Mouse (Mus musculus) forebrain, embryonic 15.5 days (tissue): ENCODE measurements around the gene Palm. TPM values are rescaled to one million over a fixed set of nuclear protein-coding genes. Genes with fewer than 3 reads are reported as not detected.
A peak's percentile ranks its signal among the peaks of the same experiment; 100 is the strongest.

ENCODE experiments used
- ATAC-seq: fragments of 200-750 bp; cut with Nextera tagmentation; replicated peaks from 2 replicates; pipeline ENCODE4 v1.8.0; 2017; ENCODE audit warnings: mild to moderate bottlenecking, moderate TSS enrichment, moderate library complexity
- H3K27ac ChIP-seq: fragments of 300-500 bp; sonication (generic); replicated peaks from 2 replicates; pipeline ENCODE4 v1.5.1; 2015; ENCODE audit warnings: mild to moderate bottlenecking, inconsistent platforms
- H3K27me3 ChIP-seq: fragments of 300-500 bp; sonication (generic); 2 replicates; pipeline ENCODE4 v1.6.1; 2015; ENCODE audit warnings: inconsistent platforms
- H3K36me3 ChIP-seq: fragments of 300-500 bp; sonication (generic); 2 replicates; pipeline ENCODE4 v1.6.1; 2015; ENCODE audit warnings: mild to moderate bottlenecking, inconsistent platforms
- H3K4me1 ChIP-seq: fragments of 300-500 bp; sonication (generic); 2 replicates; pipeline ENCODE4 v1.6.1; 2015; ENCODE audit warnings: inconsistent platforms
- H3K4me2 ChIP-seq: fragments of 300-500 bp; sonication (generic); replicated peaks from 2 replicates; pipeline ENCODE4 v1.6.1; 2015; ENCODE audit warnings: mild to moderate bottlenecking, inconsistent platforms
- H3K4me3 ChIP-seq: fragments of 300-500 bp; sonication (generic); 2 replicates; pipeline ENCODE4 v1.5.1; 2015; ENCODE audit warnings: mild to moderate bottlenecking, inconsistent platforms
- H3K9ac ChIP-seq: fragments of 300-500 bp; sonication (generic); replicated peaks from 2 replicates; pipeline ENCODE4 v1.6.1; 2015; ENCODE audit warnings: mild to moderate bottlenecking, inconsistent platforms
- H3K9me3 ChIP-seq: fragments of 300-500 bp; sonication (generic); 2 replicates; pipeline ENCODE4 v1.6.1; 2016; ENCODE audit warnings: inconsistent platforms
- WGBS: fragments of 180-500 bp; shearing (Covaris S2); methylation state at CpG from one replicate; pipeline ENCODE4 v1.1.7; 2015; ENCODE audit warnings: mixed read lengths; 5-methylcytosine and 5-hydroxymethylcytosine counted together
- polyA plus RNA-seq: library from polyadenylated mRNA; unstranded; fragments of >200 nt; fragmentation: Nextera tagmentation; extraction: Ambion mirVana; gene quantifications from 2 replicates; pipeline ENCODE4 v1.2.1, GENCODE M21; 2015

Gene Palm
- polyA plus RNA-seq, 1 experiment from 2014 or later, result 325 TPM

DNA sequence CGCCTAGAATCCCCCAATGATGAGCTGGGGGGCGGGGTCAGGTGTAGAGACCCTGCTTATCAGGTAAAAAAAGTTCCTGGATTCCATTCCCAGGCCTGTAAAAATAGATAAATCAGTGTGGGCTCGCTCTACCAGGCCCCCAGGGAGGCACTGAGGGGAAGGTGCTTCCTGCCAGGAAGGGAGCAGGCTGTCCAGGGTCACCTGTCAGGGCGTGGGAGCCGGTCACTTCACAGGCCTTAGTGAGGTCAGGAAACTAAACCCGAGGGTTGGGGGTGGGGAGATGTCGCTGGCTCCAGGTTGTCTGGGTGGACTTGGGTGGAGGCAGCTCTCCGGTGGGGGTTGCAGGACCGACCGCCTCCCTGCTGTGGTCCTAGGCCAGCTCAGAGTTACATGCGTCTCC lies 12.3 kb downstream of the Palm start:
- peaks cover 38% of the 10 kb centered on the region for H3K36me3 ChIP-seq
- no peaks in the 10 kb centered on the region for H3K9me3 ChIP-seq
- ATAC-seq, result no peak
- H3K4me3 ChIP-seq, result no peak overlapping the region
- 0 out of 2 replicates have a peak overlapping the region, but pooled peaks have one; percentile 4 for H3K27ac ChIP-seq
- no peak overlapping the region for H3K9ac ChIP-seq
- no peaks in the 10 kb centered on the region for H3K27me3 ChIP-seq
- 81% methylated on average over 11 of the region's 11 CpGs for WGBS
- H3K4me1 ChIP-seq, result peaks cover 55% of the 10 kb centered on the region
- H3K4me2 ChIP-seq, result no peak overlapping the region

DNA sequence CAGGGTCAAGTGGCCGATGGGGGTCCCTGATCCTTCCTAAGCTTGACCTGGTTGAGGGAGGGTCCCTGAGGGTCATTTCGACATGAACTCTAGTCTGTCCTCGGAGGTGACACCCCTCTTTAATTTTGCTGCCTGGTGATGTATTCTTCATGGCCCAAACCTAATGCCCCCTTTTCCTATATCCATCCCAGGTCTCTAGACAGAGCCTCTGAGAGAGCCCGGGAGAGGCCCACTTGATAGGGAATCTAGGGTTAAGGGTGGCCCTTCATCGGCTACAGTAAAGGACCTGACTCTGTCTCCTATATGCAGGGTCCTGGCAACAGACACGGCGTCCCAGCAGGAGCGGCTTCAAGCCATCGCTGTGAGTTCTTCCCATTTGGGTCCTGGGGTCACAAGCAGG lies 13.0 kb downstream of the Palm start:
- 92% methylated on average over 9 of the region's 9 CpGs for WGBS
- Histone ChIP-seq H3K9ac (no peak overlapping the region), H3K4me1 (peaks cover 49% of the 10 kb centered on the region), H3K36me3 (peaks cover 45% of the 10 kb centered on the region), H3K4me3 (no peak overlapping the region), H3K27me3 (no peaks in the 10 kb centered on the region), H3K4me2 (no peak overlapping the region), H3K27ac (0 out of 2 replicates have a peak overlapping the region, but pooled peaks have one; percentile 4), H3K9me3 (no peaks in the 10 kb centered on the region)
- ATAC-seq, result no peak

DNA sequence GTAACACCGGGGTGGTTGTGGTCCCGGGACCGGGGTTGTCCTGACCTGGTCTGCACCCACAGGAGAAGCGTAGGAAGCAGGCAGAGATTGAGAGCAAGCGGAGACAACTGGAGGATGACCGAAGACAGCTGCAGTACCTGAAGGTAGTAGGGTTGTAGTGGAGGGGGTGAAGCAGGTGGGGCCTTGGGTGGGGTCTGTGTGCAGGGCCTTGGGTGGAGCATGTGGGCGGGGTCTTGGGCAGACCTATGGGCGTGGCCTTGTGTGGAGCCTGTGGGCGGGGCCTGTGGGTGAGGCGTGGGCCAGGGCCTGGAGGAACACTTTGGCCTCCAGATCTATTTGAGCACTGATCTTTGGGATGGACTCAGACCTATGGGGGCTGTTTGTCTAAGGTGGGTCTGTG lies 13.6 kb downstream of the Palm start:
- Histone ChIP-seq H3K4me1 (peaks cover 43% of the 10 kb centered on the region), H3K36me3 (peaks cover 49% of the 10 kb centered on the region), H3K4me2 (no peak overlapping the region), H3K27me3 (no peaks in the 10 kb centered on the region), H3K9ac (no peak overlapping the region), H3K4me3 (no peak overlapping the region), H3K9me3 (no peaks in the 10 kb centered on the region), H3K27ac (no peak overlapping the region)
- 88% methylated on average over 10 of the region's 10 CpGs for WGBS
- no peak for ATAC-seq

DNA sequence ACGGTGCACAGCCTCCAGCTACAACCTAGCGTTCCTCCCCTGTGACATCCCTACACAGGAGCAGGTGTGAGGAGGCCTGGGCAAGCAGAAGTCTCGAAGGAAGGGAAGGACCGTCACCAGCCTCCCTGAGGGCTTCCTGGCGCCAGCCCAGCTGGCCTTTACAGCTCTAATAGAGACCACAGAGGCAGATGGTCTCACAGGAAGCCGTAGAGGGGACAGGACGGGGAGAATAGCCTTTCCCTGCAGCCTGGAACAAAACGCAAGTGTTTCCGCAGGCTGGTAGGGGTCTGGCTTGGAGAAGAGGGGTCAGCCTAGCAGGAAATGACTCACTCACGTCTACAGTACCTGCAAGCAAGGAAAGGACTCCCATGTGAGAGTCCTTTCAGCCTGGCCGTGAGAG lies 14.5 kb downstream of the Palm start:
- Histone ChIP-seq H3K27me3 (no peaks in the 10 kb centered on the region), H3K4me3 (no peak overlapping the region), H3K9ac (no peak overlapping the region), H3K4me1 (peaks cover 34% of the 10 kb centered on the region), H3K36me3 (peaks cover 53% of the 10 kb centered on the region), H3K4me2 (no peak overlapping the region), H3K9me3 (no peaks in the 10 kb centered on the region), H3K27ac (no peak overlapping the region; the same call in 1 of the 2 replicates)
- no peak for ATAC-seq
- 66% methylated on average over 11 of the region's 11 CpGs for WGBS

DNA sequence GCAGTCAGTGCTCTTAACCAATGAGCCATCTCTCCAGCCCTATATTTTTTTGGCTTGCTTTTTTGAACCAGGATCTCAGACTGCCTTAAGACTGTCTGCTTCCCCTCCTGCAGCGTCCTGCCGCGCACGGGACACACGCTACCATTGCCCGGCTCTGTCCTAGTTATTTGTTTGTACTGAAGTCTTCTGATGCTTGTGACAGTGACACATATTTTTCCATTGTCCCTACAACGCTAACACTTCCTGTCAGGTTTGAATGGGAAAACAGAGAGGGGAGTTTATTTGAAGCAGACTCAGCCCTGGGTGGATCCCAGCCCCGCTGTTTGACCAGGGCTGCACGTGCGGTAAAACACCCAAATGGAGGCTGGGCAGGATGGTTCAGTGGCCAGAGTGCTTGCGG lies 15.4 kb downstream of the Palm start:
- Histone ChIP-seq H3K27ac (no peak overlapping the region), H3K9ac (no peak overlapping the region), H3K36me3 (peaks cover 56% of the 10 kb centered on the region)

DNA sequence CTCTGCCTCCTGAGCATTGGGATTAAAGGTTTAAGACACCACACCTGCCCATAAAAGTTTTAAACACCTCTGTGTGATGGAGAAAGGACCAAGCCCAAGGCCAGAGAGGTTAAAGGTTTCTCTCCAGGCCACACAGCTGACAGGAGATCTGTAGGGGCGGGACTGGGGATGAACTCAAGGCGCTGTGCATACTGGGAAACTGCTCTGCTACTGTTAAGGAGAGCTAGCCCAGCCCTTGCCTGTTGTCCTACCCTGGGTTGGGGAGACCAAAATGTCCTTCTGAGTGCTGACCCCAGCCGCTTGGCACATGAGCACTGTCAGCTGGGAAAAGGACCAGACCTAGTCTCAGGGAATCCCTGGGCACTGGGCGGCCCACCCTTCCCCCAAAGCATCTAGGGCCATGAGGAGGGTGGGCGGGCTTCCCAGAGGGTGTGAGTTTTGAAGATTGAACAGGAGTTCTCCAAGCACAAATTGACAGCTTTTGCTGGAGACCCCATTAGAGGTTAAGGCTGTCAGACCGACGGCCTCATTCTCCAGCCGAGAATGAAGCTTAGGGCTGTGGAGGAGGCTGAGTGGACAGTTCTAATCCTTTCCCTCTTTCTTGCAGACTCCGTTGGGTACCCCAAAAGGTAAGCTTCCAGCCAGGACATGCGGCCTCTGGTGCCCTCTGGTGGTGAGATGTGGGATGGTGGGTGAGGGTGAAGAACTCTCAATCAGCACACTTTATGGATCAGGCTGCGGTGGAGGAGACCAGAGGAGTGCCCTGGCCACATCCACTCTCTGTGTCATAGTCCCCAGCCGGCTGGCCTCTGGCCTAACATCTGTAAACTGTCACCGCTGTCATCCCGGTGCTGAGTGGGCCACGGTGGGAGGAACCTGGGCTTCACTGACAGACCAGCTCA lies 18.6 kb downstream of the Palm start:
- 0 out of 2 replicates have a peak overlapping the region, but pooled peaks have one; percentile 3 for H3K27ac ChIP-seq
- 22% methylated on average over 15 of the region's 15 CpGs for WGBS
- no peaks in the 10 kb centered on the region for H3K27me3 ChIP-seq
- peaks cover 75% of the 10 kb centered on the region for H3K36me3 ChIP-seq
- ATAC-seq, result peak; percentile 77
- no peaks in the 10 kb centered on the region for H3K9me3 ChIP-seq
- no peak overlapping the region for H3K9ac ChIP-seq
- no peak overlapping the region for H3K4me2 ChIP-seq
- no peaks in the 10 kb centered on the region; the same call in 1 of the 2 replicates for H3K4me1 ChIP-seq
- no peak overlapping the region for H3K4me3 ChIP-seq

More for the DNA sequence above, 15.4 kb downstream of the Palm start:
- H3K9me3 ChIP-seq, result no peaks in the 10 kb centered on the region
- 93% methylated on average over 11 of the region's 11 CpGs for WGBS
- no peaks in the 10 kb centered on the region for H3K27me3 ChIP-seq
- no peak for ATAC-seq
- no peak overlapping the region for H3K4me3 ChIP-seq
- H3K4me2 ChIP-seq, result no peak overlapping the region
- H3K4me1 ChIP-seq, result peaks cover 25% of the 10 kb centered on the region

DNA sequence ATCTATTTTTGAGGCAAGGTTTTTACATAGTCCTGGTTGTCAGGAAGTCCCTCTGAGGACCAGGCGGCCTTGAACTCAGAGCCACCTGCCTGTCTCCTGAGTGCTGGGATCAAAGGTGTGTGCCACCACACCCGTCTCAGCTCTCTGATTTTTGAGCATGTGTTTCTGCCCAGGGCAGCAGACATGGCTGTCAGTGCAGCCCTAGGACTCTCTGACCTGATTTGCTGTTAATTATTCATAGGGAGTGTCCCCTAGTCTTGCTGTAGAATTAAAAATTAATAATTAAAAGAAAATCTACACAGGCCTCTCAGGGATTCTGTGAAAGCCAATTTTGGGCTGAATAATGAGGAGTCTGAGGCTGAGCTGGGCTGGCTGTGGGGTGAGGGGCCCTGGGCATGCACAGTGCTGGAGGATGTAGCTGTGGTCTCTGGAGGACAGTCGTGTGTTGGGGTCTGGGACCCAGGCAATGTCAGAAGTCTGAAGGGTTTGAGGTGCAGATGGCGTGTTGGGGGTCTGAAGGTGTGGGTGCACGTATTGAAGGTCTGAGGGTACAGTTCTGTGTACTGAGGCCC lies 21.0 kb downstream of the Palm start:
- no peak overlapping the region for H3K4me3 ChIP-seq
- H3K36me3 ChIP-seq, result peaks cover 69% of the 10 kb centered on the region
- no peak overlapping the region for H3K27ac ChIP-seq
- H3K4me2 ChIP-seq, result no peak overlapping the region
- no peaks in the 10 kb centered on the region for H3K4me1 ChIP-seq
- no peak overlapping the region for H3K9ac ChIP-seq
- 81% methylated on average over 5 of the region's 5 CpGs for WGBS
- H3K27me3 ChIP-seq, result no peaks in the 10 kb centered on the region
- no peak for ATAC-seq
- no peaks in the 10 kb centered on the region for H3K9me3 ChIP-seq

DNA sequence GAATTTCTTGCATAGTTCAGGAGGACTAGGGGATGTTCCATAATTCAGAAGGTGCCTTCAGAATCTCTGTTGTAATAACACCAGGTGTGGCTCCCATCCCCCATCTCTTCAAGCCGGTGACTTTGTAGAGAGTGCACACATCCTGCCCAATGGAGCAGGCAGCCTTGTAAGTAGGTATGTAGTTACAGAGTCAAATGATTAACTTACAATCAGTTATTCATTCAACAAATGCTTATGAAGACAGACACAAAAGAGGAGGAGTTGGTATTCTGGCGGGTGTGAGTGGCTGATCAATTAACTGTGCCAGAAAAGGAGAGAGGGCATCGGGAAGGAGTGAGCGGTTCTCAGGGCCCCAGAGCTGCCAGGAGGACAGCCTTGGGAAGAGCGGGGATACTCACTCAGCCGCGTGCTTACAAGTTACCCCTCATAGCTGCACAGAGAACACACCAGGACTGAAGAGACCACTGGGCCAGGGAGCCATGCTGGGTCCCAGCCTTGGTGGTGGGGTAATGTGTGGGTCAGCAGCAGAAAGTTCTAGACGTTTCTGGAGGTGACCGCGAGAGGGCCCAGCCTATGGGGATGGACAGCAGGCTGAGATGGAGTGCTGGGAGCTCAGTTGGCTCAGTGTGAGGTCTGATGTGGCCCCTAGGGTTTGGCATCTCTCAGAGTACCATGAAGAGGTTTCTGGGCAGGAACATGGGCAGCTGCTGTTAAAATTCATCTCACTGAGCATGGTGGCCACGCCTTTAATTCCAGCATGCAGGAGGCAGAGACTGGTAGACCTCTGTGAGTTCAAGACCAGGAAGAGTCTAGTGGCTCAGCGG lies 22.5 kb downstream of the Palm start:
- ATAC-seq, result no peak
- H3K9ac ChIP-seq, result no peak overlapping the region
- peaks cover 70% of the 10 kb centered on the region for H3K36me3 ChIP-seq
- no peak overlapping the region for H3K4me3 ChIP-seq
- no peak overlapping the region for H3K27ac ChIP-seq
- H3K27me3 ChIP-seq, result no peaks in the 10 kb centered on the region
- no peaks in the 10 kb centered on the region for H3K9me3 ChIP-seq
- 85% methylated on average over 12 of the region's 12 CpGs for WGBS
- H3K4me2 ChIP-seq, result no peak overlapping the region
- H3K4me1 ChIP-seq, result no peaks in the 10 kb centered on the region

DNA sequence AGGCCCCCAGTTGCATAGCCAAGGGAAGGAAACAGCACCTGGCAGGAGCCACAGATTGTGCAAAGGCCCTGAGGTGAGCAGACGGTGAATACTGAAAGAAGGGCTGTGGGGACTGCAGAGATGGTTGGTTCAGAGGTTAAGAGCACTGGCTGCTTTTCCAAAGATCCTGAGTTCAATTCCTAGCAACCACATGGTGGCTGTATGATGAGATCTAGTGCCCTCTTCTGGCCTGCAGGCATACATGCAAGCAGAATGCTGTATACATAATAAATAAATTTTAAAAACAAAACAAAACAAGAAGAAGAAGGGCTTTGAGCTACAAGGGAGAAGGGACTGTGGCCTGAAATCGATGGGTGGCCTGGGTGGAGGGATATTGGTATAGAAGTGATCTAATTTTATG lies 23.7 kb downstream of the Palm start:
- Histone ChIP-seq H3K9ac (no peak overlapping the region), H3K4me1 (no peaks in the 10 kb centered on the region), H3K27ac (no peak overlapping the region), H3K4me2 (no peak overlapping the region), H3K36me3 (peaks cover 67% of the 10 kb centered on the region), H3K4me3 (no peak overlapping the region), H3K27me3 (no peaks in the 10 kb centered on the region), H3K9me3 (no peaks in the 10 kb centered on the region)
- no peak for ATAC-seq
- WGBS, result 86% methylated on average over 2 of the region's 2 CpGs

DNA sequence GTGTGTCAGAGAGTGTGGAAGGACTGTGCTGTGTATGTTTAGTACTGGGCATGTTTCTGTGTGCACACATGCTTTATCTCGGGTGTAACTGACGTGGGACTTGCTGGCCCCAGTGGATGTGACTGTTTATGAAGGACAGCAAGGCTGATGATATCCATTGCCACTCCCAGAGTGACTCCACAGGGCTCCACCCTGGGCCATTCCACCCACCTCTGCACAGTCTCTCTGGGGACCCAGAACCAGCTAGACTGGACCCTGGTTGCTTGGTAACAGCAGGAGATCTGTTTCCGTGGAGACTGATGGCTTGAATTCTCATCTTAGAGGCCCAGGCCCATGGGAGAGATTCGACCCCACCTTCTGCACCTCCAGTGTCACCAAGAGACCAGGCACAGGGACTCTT lies 24.9 kb downstream of the Palm start:
- Histone ChIP-seq H3K4me2 (no peak overlapping the region), H3K27me3 (no peaks in the 10 kb centered on the region), H3K4me1 (no peaks in the 10 kb centered on the region), H3K27ac (no peak overlapping the region), H3K9me3 (no peaks in the 10 kb centered on the region), H3K36me3 (peaks cover 63% of the 10 kb centered on the region), H3K4me3 (no peak overlapping the region), H3K9ac (no peak overlapping the region)
- no peak for ATAC-seq
- 70% methylated on average over 4 of the region's 4 CpGs for WGBS

DNA sequence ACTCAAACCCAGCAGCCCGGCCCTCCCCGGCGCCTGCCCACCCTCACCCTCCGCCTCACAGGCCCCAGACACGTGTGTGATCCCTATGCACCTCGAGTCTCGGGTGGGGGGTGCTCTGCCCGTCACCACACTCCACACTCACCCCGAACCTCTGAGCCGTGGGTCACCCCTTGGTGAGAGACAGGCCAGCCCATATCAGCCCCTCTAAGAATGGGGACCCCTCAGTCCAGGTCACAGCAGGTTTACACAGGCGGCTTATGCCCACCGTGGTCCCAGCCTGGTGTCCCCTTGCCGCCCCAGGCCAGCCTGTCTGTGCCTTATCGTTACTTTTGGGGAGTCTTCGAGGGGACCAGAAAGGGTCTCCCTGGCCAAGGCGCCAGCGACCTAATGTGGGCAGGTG lies 26.2 kb downstream of the Palm start:
- H3K4me3 ChIP-seq, result no peak overlapping the region
- H3K9ac ChIP-seq, result no peak overlapping the region
- no peak overlapping the region for H3K27ac ChIP-seq
- no peak overlapping the region for H3K4me2 ChIP-seq
- no peak for ATAC-seq
- no peaks in the 10 kb centered on the region for H3K4me1 ChIP-seq
- no peaks in the 10 kb centered on the region for H3K27me3 ChIP-seq
- no peaks in the 10 kb centered on the region for H3K9me3 ChIP-seq
- WGBS, result 92% methylated on average over 17 of the region's 17 CpGs
- peaks cover 58% of the 10 kb centered on the region for H3K36me3 ChIP-seq

DNA sequence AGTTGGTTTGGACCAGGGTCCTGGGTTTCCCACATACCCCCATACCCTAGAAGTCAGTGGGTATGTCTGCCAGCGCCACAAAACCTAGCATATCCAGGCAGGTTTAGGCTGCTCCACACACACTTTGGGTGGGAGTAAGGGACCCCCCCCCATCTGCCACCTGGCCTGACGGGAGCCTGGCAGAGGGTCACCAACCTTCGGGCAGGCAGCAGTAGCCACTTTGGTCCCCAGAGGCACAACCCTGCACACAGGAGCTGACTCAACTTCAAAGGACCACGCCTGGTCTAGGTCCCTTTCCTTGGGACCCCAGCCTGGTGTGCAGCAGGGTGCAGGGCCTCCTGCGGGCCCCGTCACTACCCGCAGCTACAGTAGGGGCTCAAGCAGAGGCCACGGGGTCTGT lies 26.9 kb downstream of the Palm start:
- WGBS, result 81% methylated on average over 8 of the region's 8 CpGs
- H3K27ac ChIP-seq, result no peak overlapping the region
- no peak overlapping the region for H3K9ac ChIP-seq
- no peak overlapping the region for H3K4me3 ChIP-seq
- no peaks in the 10 kb centered on the region for H3K9me3 ChIP-seq
- H3K36me3 ChIP-seq, result peaks cover 54% of the 10 kb centered on the region
- H3K4me2 ChIP-seq, result no peak overlapping the region
- H3K27me3 ChIP-seq, result no peaks in the 10 kb centered on the region
- ATAC-seq, result no peak
- no peaks in the 10 kb centered on the region for H3K4me1 ChIP-seq
